Mouse (Mus musculus): ENCODE data around the gene Homer3. TPM values are rescaled to one million over a fixed set of nuclear protein-coding genes. Genes with fewer than 3 reads are reported as not detected.

Homer3 gene
- 47.3 and 57.5 TPM in 2 replicates for polyA plus RNA-seq (2015; fragmentation: Nextera tagmentation; extraction: Ambion mirVana)

GRCm38 (mm10) chr8:70282603-70283135, at the start of gene Homer3:
Homer3 (plus strand) TSS chr8:70282827.
- no peaks in the 10 kb centered on the region for H3K27me3 ChIP-seq
- peak within 1 kb of the TSS; percentile 74 for H3K27ac ChIP-seq
- peak within 1 kb of the TSS; percentile 95 for H3K9ac ChIP-seq
- peaks cover 19% of the 10 kb centered on the region for H3K4me1 ChIP-seq
- peak; percentile 85 for ATAC-seq (ENCODE audit: insufficient number of reproducible peaks, insufficient read depth, low FRiP score, low TSS enrichment, low read depth)
- H3K4me3 ChIP-seq, result peak within 1 kb of the TSS; percentile 84
- peaks cover 31% of the 10 kb centered on the region for H3K36me3 ChIP-seq
- 2% methylated on average over 36 of the region's 36 CpGs for WGBS
- H3K9me3 ChIP-seq, result 0 out of 2 replicates have a peak, but pooled peaks cover 4% of the 10 kb centered on the region
- H3K4me2 ChIP-seq, result peak within 1 kb of the TSS; percentile 88

- Histone ChIP-seq H3K27me3 (no peaks in the 10 kb centered on the region), H3K4me2 (peak overlapping the region; percentile 96), H3K4me1 (peaks cover 16% of the 10 kb centered on the region), H3K9me3 (no peaks in the 10 kb centered on the region), H3K36me3 (peaks cover 48% of the 10 kb centered on the region), H3K9ac (peak overlapping the region; percentile 92), H3K27ac (no peak overlapping the region; the same call in 1 of the 2 replicates), H3K4me3 (peak overlapping the region; percentile 81)
- ATAC-seq (ENCODE audit: insufficient number of reproducible peaks, insufficient read depth, low FRiP score, low TSS enrichment, low read depth), result no peak
- 7% methylated on average over 13 of the region's 13 CpGs for WGBS
These were observed 49.0 kb upstream of the Homer3 start for GRCm38 (mm10) chr8:70233606-70234005.

- H3K27ac ChIP-seq, result peak within 1 kb of the TSS; percentile 95
- peaks cover 49% of the 10 kb centered on the region for H3K36me3 ChIP-seq
- peaks cover 16% of the 10 kb centered on the region for H3K4me1 ChIP-seq
- peak within 1 kb of the TSS; percentile 96 for H3K4me2 ChIP-seq
- H3K9me3 ChIP-seq, result no peaks in the 10 kb centered on the region
- peak within 1 kb of the TSS; percentile 92 for H3K9ac ChIP-seq
- under 1% methylated on average over 67 of the region's 67 CpGs for WGBS
- peak within 1 kb of the TSS; percentile 81 for H3K4me3 ChIP-seq
- ATAC-seq (ENCODE audit: insufficient number of reproducible peaks, insufficient read depth, low FRiP score, low TSS enrichment, low read depth), result peak; percentile 93
- H3K27me3 ChIP-seq, result no peaks in the 10 kb centered on the region
These were observed 48.4 kb upstream of the Homer3 start, which contains the start of the genes Sugp2 and Armc6 for GRCm38 (mm10) chr8:70234080-70234780. Sugp2 (plus strand) TSS chr8:70234226. Armc6 (minus strand) TSS chr8:70234466.

GRCm38 (mm10) chr8:70234781-70235128, 47.9 kb upstream of the Homer3 start:
- no peaks in the 10 kb centered on the region for H3K27me3 ChIP-seq
- peak overlapping the region; percentile 92 for H3K9ac ChIP-seq
- under 1% methylated on average over 15 of the region's 15 CpGs for WGBS
- no peak; the same call in 1 of the 2 replicates for ATAC-seq (ENCODE audit: insufficient number of reproducible peaks, insufficient read depth, low FRiP score, low TSS enrichment, low read depth)
- peak overlapping the region; percentile 81 for H3K4me3 ChIP-seq
- H3K9me3 ChIP-seq, result no peaks in the 10 kb centered on the region
- peak overlapping the region; percentile 95 for H3K27ac ChIP-seq
- peak overlapping the region; percentile 96 for H3K4me2 ChIP-seq
- H3K36me3 ChIP-seq, result peaks cover 47% of the 10 kb centered on the region
- peaks cover 16% of the 10 kb centered on the region for H3K4me1 ChIP-seq

GRCm38 (mm10) chr8:70237842-70238241, 44.8 kb upstream of the Homer3 start:
- Histone ChIP-seq H3K4me2 (no peak overlapping the region), H3K9me3 (no peaks in the 10 kb centered on the region), H3K4me1 (peaks cover 16% of the 10 kb centered on the region), H3K36me3 (peaks cover 62% of the 10 kb centered on the region), H3K4me3 (no peak overlapping the region), H3K27ac (no peak overlapping the region), H3K27me3 (no peaks in the 10 kb centered on the region), H3K9ac (no peak overlapping the region)
- WGBS, result 92% methylated on average over 2 of the region's 2 CpGs
- ATAC-seq (ENCODE audit: insufficient number of reproducible peaks, insufficient read depth, low FRiP score, low TSS enrichment, low read depth), result no peak

GRCm38 (mm10) chr8:70240642-70241041, 42.0 kb upstream of the Homer3 start:
- Histone ChIP-seq H3K4me3 (no peak overlapping the region), H3K4me2 (no peak overlapping the region), H3K4me1 (peaks cover 3% of the 10 kb centered on the region), H3K36me3 (peaks cover 82% of the 10 kb centered on the region), H3K9me3 (no peaks in the 10 kb centered on the region), H3K27ac (no peak overlapping the region), H3K27me3 (no peaks in the 10 kb centered on the region), H3K9ac (no peak overlapping the region)
- WGBS, result 75% methylated on average over 5 of the region's 5 CpGs
- no peak for ATAC-seq (ENCODE audit: insufficient number of reproducible peaks, insufficient read depth, low FRiP score, low TSS enrichment, low read depth)

- Histone ChIP-seq H3K27ac (no peak overlapping the region), H3K36me3 (peaks cover 89% of the 10 kb centered on the region), H3K4me2 (no peak overlapping the region), H3K9ac (no peak overlapping the region), H3K27me3 (no peaks in the 10 kb centered on the region), H3K4me1 (no peaks in the 10 kb centered on the region), H3K9me3 (no peaks in the 10 kb centered on the region), H3K4me3 (no peak overlapping the region)
- ATAC-seq (ENCODE audit: insufficient number of reproducible peaks, insufficient read depth, low FRiP score, low TSS enrichment, low read depth), result no peak
- 91% methylated on average over 6 of the region's 6 CpGs for WGBS
These were observed 36.0 kb upstream of the Homer3 start for GRCm38 (mm10) chr8:70246622-70247021.

GRCm38 (mm10) chr8:70247841-70248240, 34.8 kb upstream of the Homer3 start:
- WGBS, result 95% methylated on average over 3 of the region's 3 CpGs
- H3K27me3 ChIP-seq, result no peaks in the 10 kb centered on the region
- no peak for ATAC-seq (ENCODE audit: insufficient number of reproducible peaks, insufficient read depth, low FRiP score, low TSS enrichment, low read depth)
- 0 out of 2 replicates have a peak overlapping the region, but pooled peaks have one; percentile 32 for H3K9ac ChIP-seq
- no peak overlapping the region for H3K4me2 ChIP-seq
- H3K36me3 ChIP-seq, result peaks cover 89% of the 10 kb centered on the region
- H3K27ac ChIP-seq, result no peak overlapping the region
- H3K4me1 ChIP-seq, result no peaks in the 10 kb centered on the region
- no peaks in the 10 kb centered on the region for H3K9me3 ChIP-seq
- no peak overlapping the region for H3K4me3 ChIP-seq

- no peak for ATAC-seq (ENCODE audit: insufficient number of reproducible peaks, insufficient read depth, low FRiP score, low TSS enrichment, low read depth)
- H3K27me3 ChIP-seq, result no peaks in the 10 kb centered on the region
- H3K4me1 ChIP-seq, result no peaks in the 10 kb centered on the region
- H3K9ac ChIP-seq, result no peak overlapping the region
- H3K36me3 ChIP-seq, result peaks cover 99% of the 10 kb centered on the region
- H3K4me3 ChIP-seq, result no peak overlapping the region
- H3K27ac ChIP-seq, result no peak overlapping the region
- no peak overlapping the region for H3K4me2 ChIP-seq
- 80% methylated on average over 1 of the region's 1 CpGs for WGBS
- H3K9me3 ChIP-seq, result no peaks in the 10 kb centered on the region
These were observed 28.0 kb upstream of the Homer3 start for GRCm38 (mm10) chr8:70254628-70255027.

- ATAC-seq (ENCODE audit: insufficient number of reproducible peaks, insufficient read depth, low FRiP score, low TSS enrichment, low read depth), result no peak
- 85% methylated on average over 3 of the region's 3 CpGs for WGBS
- no peak overlapping the region for H3K9ac ChIP-seq
- H3K27ac ChIP-seq, result no peak overlapping the region
- H3K4me1 ChIP-seq, result no peaks in the 10 kb centered on the region
- no peaks in the 10 kb centered on the region for H3K9me3 ChIP-seq
- H3K27me3 ChIP-seq, result no peaks in the 10 kb centered on the region
- H3K4me3 ChIP-seq, result no peak overlapping the region
- peaks cover 98% of the 10 kb centered on the region for H3K36me3 ChIP-seq
- no peak overlapping the region for H3K4me2 ChIP-seq
These were observed 25.2 kb upstream of the Homer3 start for GRCm38 (mm10) chr8:70257456-70257855.

GRCm38 (mm10) chr8:70258600-70258999, 24.0 kb upstream of the Homer3 start:
- WGBS, result 96% methylated on average over 5 of the region's 5 CpGs

GRCm38 (mm10) chr8:70259043-70259442, 23.6 kb upstream of the Homer3 start:
- H3K36me3 ChIP-seq, result peaks cover 98% of the 10 kb centered on the region
- H3K4me1 ChIP-seq, result no peaks in the 10 kb centered on the region
- H3K4me2 ChIP-seq, result no peak overlapping the region
- no peak overlapping the region for H3K27ac ChIP-seq
- ATAC-seq (ENCODE audit: insufficient number of reproducible peaks, insufficient read depth, low FRiP score, low TSS enrichment, low read depth), result no peak
- H3K9ac ChIP-seq, result no peak overlapping the region
- H3K4me3 ChIP-seq, result no peak overlapping the region
- no peaks in the 10 kb centered on the region for H3K9me3 ChIP-seq
- 87% methylated on average over 2 of the region's 2 CpGs for WGBS
- H3K27me3 ChIP-seq, result no peaks in the 10 kb centered on the region

More at GRCm38 (mm10) chr8:70258600-70258999, 24.0 kb upstream of the Homer3 start:
- ATAC-seq (ENCODE audit: insufficient number of reproducible peaks, insufficient read depth, low FRiP score, low TSS enrichment, low read depth), result no peak
- Histone ChIP-seq H3K4me2 (no peak overlapping the region), H3K27ac (no peak overlapping the region), H3K36me3 (peaks cover 98% of the 10 kb centered on the region), H3K9ac (no peak overlapping the region), H3K4me1 (no peaks in the 10 kb centered on the region), H3K9me3 (no peaks in the 10 kb centered on the region), H3K4me3 (no peak overlapping the region), H3K27me3 (no peaks in the 10 kb centered on the region)

Measured in embryonic facial prominence, embryonic 13.5 days (tissue).